Mouse (Mus musculus) heart, postnatal 25 days (tissue): ENCODE results near the gene Gan. TPM values are rescaled to one million over a fixed set of nuclear protein-coding genes. Genes with fewer than 3 reads are reported as not detected.

Experiments used
- DNase-seq: peaks from one replicate; pipeline ENCODE4 v3.0.0; 2022; ENCODE audit warnings: low spot score
- intact Hi-C: fragments of 180-260 bp; cut with DNase I; formaldehyde crosslinking; loops from one replicate; pipeline ENCODE4 v1.15.1; 2025
- total RNA-seq, 2 experiments: library from RNA; stranded (reverse); gene quantifications; 2 replicates each; pipeline ENCODE4 v1.2.3; 2021

Gene Gan
- total RNA-seq, 2 experiments from 2014 or later, result 4.2 to 5.3 TPM

- intact Hi-C loops, result no loop called here
- no peak for DNase-seq
These were observed 83.0 kb downstream of the Gan start for GRCm38 (mm10) chr8:117240841-117241494.

GRCm38 (mm10) chr8:117241848-117242247 lies 83.9 kb downstream of the Gan start:
- intact Hi-C loops, result no loop called here

DNA sequence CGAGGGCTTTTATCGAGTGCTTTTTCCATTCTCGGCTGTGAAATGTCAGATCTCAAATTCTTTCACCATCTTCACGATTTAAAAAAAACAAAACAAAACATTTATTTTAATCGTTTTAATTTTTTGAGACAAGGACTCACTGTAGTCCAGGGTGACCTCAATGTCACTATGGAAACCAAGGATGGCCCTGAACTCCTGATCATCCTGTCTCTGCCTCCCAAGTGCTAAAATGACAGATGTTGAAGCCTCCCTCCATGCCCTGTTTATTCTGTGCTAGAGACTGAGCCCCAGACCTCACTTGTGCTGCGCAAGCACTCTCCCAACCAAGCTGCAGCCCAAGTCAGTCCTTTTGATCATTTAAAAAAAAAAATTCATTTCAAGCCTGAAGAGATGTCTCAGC lies 84.4 kb downstream of the Gan start:
- intact Hi-C loops, result no loop called here
- DNase-seq, result no peak

More at GRCm38 (mm10) chr8:117241848-117242247, 83.9 kb downstream of the Gan start:
- DNase-seq, result no peak

GRCm38 (mm10) chr8:117244601-117245000 lies 86.7 kb downstream of the Gan start:
- intact Hi-C loops, result no loop called here
- no peak for DNase-seq

DNA sequence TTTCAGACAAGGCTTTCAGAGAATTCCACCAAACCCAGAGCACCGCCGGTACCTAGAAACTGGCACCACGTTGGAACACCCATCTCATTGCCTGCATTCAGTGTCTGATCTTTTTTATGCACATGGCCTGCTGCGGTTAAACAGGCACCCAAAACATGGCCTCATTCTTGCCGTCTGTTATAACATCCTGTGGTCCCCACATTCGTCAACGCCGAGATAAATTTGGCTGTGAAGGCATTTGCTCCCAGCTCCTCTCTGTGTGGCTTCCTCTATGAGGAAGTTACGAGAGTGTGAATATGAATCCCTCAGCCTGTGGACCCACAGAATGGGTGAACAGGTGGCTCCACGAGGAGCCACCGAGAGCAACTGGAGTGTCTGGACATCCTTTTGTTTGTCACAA lies 90.4 kb downstream of the Gan start:
- DNase-seq, result no peak
- intact Hi-C loops, result no loop called here

DNA sequence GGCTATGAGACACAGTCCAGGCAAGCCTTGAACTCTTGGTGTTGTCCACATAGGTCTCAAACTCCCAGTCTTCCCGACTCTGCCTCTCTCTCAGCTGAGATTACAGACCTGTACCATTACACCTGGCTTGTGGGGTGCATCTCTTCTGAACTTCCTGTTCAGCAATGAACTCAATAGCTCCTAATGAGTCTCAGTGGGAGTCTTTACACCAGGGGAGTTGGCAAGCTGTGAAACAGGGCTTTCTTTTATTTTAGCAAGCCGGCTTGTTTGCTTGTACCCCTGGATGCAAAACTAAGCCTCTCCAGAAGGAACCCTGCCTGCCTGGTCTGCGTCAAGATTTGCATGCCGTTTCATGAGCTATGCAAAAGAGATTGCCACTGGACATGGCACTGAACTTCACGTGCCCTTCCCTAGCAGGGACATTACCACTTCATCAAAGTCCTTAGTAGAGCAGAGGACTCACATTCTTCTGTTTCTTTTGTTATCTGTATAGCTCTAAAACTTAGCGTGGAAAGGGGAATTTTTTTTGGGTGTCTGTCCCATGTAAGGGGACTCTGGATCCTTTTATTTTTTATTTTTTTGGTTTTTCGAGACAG lies 93.2 kb downstream of the Gan start:
- no peak for DNase-seq
- intact Hi-C loops, result no loop called here

- DNase-seq, result no peak
- intact Hi-C loops, result no loop called here
These were observed 94.7 kb downstream of the Gan start for GRCm38 (mm10) chr8:117252650-117253049.

DNA sequence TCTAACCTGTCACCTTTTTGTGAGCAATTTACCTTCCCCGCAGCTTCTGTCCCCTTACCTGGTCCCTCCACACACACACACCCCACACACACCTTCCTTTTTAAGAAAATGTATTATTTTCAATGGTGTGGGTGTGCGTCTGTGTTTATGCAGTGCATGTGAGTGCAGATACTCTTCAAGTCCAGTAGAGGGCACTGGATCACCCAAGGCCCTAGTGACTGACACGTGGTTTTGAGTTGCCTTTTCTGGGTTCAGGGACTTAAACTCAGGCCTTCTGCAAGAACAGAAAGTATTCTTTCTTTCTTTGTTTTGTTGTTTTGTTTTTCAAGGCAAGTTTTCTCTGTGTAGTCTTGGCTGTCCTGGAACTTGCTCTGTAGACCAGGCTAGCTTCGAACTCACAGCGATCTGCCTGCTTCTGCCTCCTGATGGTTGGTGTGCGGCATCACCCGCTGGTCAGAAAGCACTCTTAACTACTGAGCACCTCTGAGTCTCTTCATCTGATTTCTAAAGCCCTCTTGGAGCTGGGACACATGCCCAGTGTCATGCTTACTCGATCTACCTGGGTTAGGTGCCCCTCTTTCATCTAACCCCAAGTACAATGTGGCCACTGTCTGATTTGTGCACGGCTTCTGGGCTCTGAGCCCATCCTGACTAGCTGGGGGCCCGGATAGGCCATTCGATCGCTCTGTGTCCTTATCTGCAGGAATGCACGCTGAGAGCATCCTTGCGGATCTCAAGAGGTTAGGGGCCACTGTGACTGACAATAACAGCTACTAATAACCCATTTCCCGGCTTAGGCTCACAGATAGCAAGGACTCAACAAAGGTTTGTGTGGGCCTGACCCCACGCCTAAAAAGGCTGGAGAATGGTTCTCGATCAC lies 95.7 kb downstream of the Gan start:
- no peak for DNase-seq
- intact Hi-C loops, result no loop called here

DNA sequence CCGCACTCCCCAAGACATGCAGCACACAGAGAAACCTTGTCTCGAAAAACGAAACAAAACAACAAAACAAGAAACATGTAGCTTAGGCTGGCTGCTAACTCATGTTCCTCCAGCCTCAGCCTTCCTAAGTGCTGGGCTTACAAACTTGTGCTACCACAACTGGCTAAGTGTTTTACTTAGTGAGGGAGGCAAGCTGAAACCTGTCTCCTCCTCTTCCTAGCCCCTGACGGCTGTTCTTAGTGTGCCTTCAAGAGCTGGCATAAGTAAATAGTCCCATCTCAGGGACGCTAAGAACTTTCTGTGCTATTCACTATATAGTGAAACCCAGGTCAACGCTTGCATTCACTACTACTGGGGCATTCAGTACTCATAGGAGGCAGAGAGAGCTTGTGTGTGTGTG lies 96.6 kb downstream of the Gan start:
- intact Hi-C loops, result no loop called here

GRCm38 (mm10) chr8:117256292-117256938 lies 98.5 kb downstream of the Gan start:
- intact Hi-C loops, result loop anchor here (2.0 to 5.0 kb wide), 2 partner anchors 41 to 120 kb away; no protein-coding TSS in a partner anchor
- peak; percentile 94 for DNase-seq

More for the DNA sequence above, 96.6 kb downstream of the Gan start:
- DNase-seq, result no peak

- intact Hi-C loops, result loop anchor here (2.0 to 5.0 kb wide), 2 partner anchors 40 to 120 kb away; no protein-coding TSS in a partner anchor
- peak; percentile 23 for DNase-seq
These were observed 99.3 kb downstream of the Gan start, which contains the start of gene Cmip for GRCm38 (mm10) chr8:117257029-117257820. TSS of gene Cmip (plus strand) at chr8:117257064.

DNA sequence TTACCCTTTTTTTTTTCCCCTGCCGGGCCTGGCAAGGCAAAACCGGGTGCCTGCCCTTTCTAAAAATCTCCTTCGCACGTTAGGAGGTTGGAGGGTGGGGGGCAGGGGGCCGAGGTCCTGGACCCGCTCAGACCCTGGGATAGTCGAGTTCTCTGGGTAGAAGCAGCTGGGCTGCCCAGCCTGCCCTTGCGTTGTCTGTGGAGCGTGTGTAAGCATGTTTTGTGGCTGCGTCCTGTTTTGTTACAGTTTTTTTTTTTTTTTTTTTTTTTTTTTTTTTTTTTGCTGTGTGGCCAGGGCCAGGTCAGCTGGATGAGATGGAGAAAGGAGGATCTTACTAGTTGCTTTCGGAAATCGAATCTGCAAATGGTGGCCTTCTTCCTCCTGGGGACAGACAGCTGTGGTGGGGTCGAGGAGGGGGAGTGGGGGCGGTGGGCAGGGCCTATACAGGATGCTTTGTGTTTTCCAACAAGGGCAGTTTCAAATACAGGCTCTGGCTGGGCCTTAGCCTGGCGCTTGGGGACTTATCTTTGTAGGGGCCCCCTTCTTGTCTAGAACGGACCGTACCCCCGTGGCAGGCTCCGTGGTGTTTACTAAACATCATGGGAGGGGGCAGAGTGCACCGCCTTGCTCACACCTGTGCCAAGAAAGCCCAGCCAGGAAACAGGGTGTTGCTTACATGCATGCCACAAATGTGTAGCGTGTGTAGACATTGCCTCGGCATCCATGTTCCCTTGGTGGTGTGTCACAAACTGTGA lies 100.1 kb downstream of the Gan start:
- intact Hi-C loops, result loop anchor here (2.0 to 5.0 kb wide), 3 partner anchors 39 to 119 kb away; no protein-coding TSS in a partner anchor
- DNase-seq, result no peak

- no peak for DNase-seq
- intact Hi-C loops, result loop anchor here (2.0 to 5.0 kb wide), 2 partner anchors 39 to 84 kb away; no protein-coding TSS in a partner anchor
These were observed 100.7 kb downstream of the Gan start for GRCm38 (mm10) chr8:117258576-117259040.

- intact Hi-C loops, result loop anchor here (2.0 to 5.0 kb wide), 3 partner anchors 38 to 108 kb away; no protein-coding TSS in a partner anchor
- no peak for DNase-seq
These were observed 101.6 kb downstream of the Gan start for GRCm38 (mm10) chr8:117259431-117260001.

DNA sequence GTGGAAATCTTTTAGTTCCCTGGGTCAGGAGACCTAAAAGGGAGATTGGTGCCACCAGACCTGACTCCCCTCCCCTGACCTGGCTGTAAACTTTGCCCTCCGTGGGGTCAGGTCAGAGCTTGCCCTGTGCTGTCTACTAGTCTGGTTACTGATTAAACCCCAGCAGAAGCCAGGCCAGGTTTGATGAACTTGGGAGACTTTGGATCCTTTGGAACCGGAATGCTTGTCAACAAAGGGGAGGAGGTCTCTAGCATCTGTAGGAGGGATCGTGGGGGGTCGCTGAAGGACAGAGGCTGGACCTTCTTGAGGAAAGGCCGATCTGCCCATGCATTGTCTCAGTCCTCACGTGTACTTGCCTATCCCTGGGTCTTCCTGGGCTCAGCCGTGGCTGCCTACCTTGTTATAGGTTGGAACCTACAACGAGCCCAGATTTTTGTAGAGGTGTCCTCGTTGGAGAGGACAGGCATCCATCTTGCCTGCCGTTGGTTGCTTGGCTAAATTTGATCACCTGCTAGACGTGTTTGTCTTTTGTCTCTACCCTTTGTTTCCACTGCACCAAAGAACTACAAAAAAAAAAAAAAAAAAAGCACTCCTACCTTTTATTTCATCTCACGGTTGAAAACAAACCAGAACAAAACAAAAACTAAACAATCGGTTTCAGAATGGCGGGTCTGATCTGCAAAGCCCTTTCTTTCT lies 102.4 kb downstream of the Gan start:
- intact Hi-C loops, result loop anchor here (5.0 kb wide), 1 partner anchor 107 kb away; no protein-coding TSS in a partner anchor
- DNase-seq, result no peak

DNA sequence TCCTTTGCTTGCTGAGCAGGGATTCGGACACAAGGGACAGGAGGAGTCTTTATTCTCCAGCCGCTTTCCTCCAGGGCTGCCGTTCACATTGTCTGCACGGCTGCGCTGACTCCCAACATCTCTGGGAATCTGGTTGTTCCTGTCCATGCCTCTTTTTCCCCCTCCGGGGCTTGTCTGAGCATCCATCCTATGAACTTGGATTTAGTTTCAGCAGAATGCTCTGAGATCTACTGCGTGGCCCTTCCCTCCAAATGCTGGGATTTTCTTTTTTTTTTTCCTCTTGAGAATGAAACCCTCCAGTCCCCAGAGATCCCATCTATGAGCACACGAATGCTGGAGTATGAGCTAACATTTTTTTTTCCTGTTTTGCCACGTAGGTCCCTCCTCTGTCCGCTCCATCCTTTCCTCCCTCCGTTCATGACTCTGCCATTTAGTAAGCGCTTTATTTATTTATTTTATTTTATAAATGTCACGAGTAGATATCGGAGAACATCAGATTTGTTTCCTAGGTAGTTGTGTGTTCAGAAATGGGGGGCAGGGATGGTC lies 103.1 kb downstream of the Gan start:
- intact Hi-C loops, result loop anchor here (5.0 kb wide), 1 partner anchor 106 kb away; no protein-coding TSS in a partner anchor
- no peak for DNase-seq

DNA sequence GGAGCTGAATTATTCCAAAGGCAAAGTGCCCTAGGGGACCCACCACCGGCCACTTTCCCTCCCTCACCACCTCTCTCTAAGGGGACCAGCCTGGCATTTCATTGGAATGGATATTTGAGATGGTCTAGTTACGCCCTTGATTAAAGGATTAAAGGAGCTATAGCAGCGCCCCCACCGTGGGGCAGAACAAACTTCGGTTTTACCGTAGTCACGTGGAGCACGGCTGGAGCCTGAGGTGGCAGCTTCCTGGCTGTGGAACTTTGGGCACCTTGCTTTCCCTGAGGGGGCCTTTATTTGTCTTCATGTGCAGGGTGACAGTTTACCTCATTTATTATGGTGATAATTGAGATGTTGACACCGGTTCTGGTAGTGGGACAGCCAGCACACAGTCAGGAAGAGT lies 103.8 kb downstream of the Gan start:
- no peak for DNase-seq
- intact Hi-C loops, result loop anchor here (5.0 kb wide), 1 partner anchor 106 kb away; no protein-coding TSS in a partner anchor
